Mouse (Mus musculus) C2C12 (cell line): ENCODE results near the gene Ski.

Experiments used
- CEBPB ChIP-seq: IDR thresholded peaks from one replicate; pipeline ENCODE4 v1.6.1; 2011; ENCODE audit warnings: low read depth, mild to moderate bottlenecking, control low read depth, moderate library complexity
- CTCF ChIP-seq: IDR thresholded peaks from one replicate; pipeline ENCODE4 v1.5.1; 2011; ENCODE audit not compliant: control insufficient read depth, insufficient read depth, insufficient read length
- MAX ChIP-seq: IDR thresholded peaks from one replicate; pipeline ENCODE4 v1.6.1; 2011; ENCODE audit warnings: mild to moderate bottlenecking, control low read depth
- MYOD1 ChIP-seq: IDR thresholded peaks from one replicate; pipeline ENCODE4 v1.6.1; 2011; ENCODE audit warnings: low read depth; ENCODE audit not compliant: control insufficient read depth, insufficient read length
- MYOG ChIP-seq: IDR thresholded peaks from one replicate; pipeline ENCODE4 v1.6.1; 2011; ENCODE audit not compliant: control insufficient read depth, insufficient read length; ENCODE audit errors: extremely low read depth
- USF1 ChIP-seq: IDR thresholded peaks from one replicate; pipeline ENCODE4 v1.6.1; 2011; ENCODE audit warnings: low read depth, mild to moderate bottlenecking, control low read depth, moderate library complexity

DNA sequence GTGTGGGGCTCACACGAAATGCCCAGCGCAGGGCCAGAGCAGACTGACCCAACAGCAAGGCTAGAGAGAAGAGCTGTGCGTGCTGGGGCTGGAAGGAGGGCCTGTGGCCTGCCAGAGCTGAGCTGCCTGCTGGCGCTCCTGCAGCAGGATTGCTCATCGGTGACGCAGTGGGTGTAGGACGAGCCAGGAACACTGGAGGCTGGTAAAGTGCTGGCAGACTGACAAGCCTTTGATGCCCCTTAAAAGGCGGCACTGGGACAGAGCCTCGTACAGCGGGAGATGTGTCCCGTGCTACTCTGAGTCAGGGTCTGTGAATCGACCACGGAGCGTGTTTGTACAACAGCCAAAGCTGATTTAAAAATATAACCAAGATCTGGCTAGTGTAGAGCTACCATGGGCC lies 92.4 kb downstream of the Ski start:
- TF ChIP-seq CEBPB (peak; percentile 53), CTCF (no peak), USF1 (no peak), MYOG (no peak), MAX (peak; percentile 65), MYOD1 (no peak)
